Mouse (Mus musculus): ENCODE results near the gene Vopp1. TPM values are rescaled to one million over a fixed set of nuclear protein-coding genes. Genes with fewer than 3 reads are reported as not detected.

The Vopp1 gene
- total RNA-seq, 2 experiments from 2014 or later = 68.9 to 70.3 TPM

DNA sequence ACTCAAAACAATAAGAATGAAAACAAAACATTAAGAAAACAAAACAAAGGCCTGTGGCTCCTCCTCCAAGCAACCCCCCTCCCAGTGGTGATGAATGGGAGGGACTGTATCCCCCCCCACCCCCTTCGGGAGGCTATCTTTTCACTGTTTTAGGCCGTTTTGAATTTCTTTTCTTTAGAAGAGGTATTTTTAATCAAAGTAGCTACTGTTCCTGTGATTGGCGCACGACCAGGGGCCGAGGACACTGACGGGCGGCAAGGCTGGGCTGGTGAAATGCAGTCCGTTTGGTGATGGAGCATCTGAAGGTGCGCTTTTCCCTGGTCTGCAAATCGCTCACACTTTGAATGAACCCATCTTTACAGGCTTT, 122.6 kb downstream of the Vopp1 start, which contains the start of gene Lancl2:
Gene Lancl2, plus strand, starts transcription at position 165 of the 367 bp plus-strand sequence.
- peak in 1 of 2 experiments; percentile 45 for DNase-seq

DNA sequence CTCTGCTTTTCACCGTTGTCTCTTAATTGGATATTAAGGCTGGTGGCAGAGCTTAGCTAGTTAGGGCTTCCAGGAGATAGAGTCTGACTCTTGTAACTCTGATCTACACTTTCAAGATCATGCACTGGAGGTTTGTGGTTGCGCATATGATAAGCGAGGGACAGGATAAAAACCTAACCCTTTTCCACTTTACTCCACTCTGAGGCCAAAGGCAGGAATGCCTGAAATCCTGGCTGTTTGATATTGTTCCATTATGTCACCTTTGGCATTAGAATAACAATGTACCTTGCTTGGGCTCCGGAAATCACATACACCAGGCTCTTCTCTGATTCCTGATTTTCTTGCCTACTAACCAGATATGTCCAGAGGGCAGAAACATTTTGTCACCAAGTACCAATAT, 123.3 kb downstream of the Vopp1 start:
- no peak for DNase-seq

- no peak for DNase-seq
Observed at GRCm38 (mm10) chr6:57693116-57693515, 131.8 kb downstream of the Vopp1 start.

- peak; percentile 75 to 77 for DNase-seq
Observed at GRCm38 (mm10) chr6:57691467-57692261, 133.3 kb downstream of the Vopp1 start, which contains the start of gene Pyurf. Gene Pyurf, minus strand, starts transcription at chr6:57692078.

GRCm38 (mm10) chr6:57684156-57684555, 140.8 kb downstream of the Vopp1 start:
- DNase-seq = no peak

Other genes starting within 250 kb of the Vopp1 start
- gene Herc6, start 244.2 kb downstream of the Vopp1 start, total RNA-seq (2021) = 1 to 10 TPM; 5.8 to 7.2 TPM
- gene Pyurf, start 133.1 kb downstream of the Vopp1 start, total RNA-seq (2021) = 1 to 10 TPM; 8.3 to 8.4 TPM
- gene Lancl2, start 122.6 kb downstream of the Vopp1 start, total RNA-seq (2021) = 10 to 100 TPM; 78.6 to 90.8 TPM
- not detected for gene Vmn1r21, start 25.2 kb upstream of the Vopp1 start, total RNA-seq (2021)
- not detected for gene Vmn1r22, start 82.9 kb upstream of the Vopp1 start, total RNA-seq (2021)
- gene Vmn1r23, start 101.7 kb upstream of the Vopp1 start, total RNA-seq (2021) = not detected
- not detected for gene Vmn1r24, start 136.3 kb upstream of the Vopp1 start, total RNA-seq (2021)
- not detected for gene Vmn1r25, start 155.7 kb upstream of the Vopp1 start, total RNA-seq (2021)
- gene Vmn1r26, start 190.0 kb upstream of the Vopp1 start, total RNA-seq (2021) = not detected

Measured in layer of hippocampus, postnatal 36 days (tissue).